Mouse (Mus musculus) kidney, embryonic 16.5 days (tissue): Measurements from ENCODE around the gene Oxa1l. TPM values are rescaled to one million over a fixed set of nuclear protein-coding genes. Genes with fewer than 3 reads are reported as not detected.

Source experiments
- ATAC-seq: fragments of 200-750 bp; cut with Nextera tagmentation; 2 replicates; pipeline ENCODE4 v1.8.0; 2017; ENCODE audit warnings: moderate TSS enrichment; ENCODE audit not compliant: low FRiP score, low TSS enrichment
- H3K27ac ChIP-seq: fragments of 300-500 bp; sonication (generic); 2 replicates; pipeline ENCODE4 v1.5.1; 2014; ENCODE audit warnings: low read length
- H3K27me3 ChIP-seq: fragments of 300-500 bp; sonication (generic); 2 replicates; pipeline ENCODE4 v1.6.1; 2014; ENCODE audit warnings: low read length, control low read depth, mixed read lengths; ENCODE audit not compliant: insufficient read depth
- H3K36me3 ChIP-seq: fragments of 300-500 bp; sonication (generic); 2 replicates; pipeline ENCODE4 v1.6.1; 2014; ENCODE audit warnings: low read length, control low read depth, mixed read lengths; ENCODE audit not compliant: insufficient read depth
- H3K4me1 ChIP-seq: fragments of 300-500 bp; sonication (generic); 2 replicates; pipeline ENCODE4 v1.6.1; 2014; ENCODE audit warnings: low read length, control low read depth, mixed read lengths; ENCODE audit not compliant: insufficient read depth
- H3K4me2 ChIP-seq: fragments of 300-500 bp; sonication (generic); replicated peaks from 2 replicates; pipeline ENCODE4 v1.6.1; 2014; ENCODE audit warnings: low read depth, low read length
- H3K4me3 ChIP-seq: fragments of 300-500 bp; sonication (generic); 2 replicates; pipeline ENCODE4 v1.5.1; 2014; ENCODE audit warnings: mild to moderate bottlenecking, low read length
- H3K9ac ChIP-seq: fragments of 300-500 bp; sonication (generic); replicated peaks from 2 replicates; pipeline ENCODE4 v1.6.1; 2014; ENCODE audit warnings: low read length
- H3K9me3 ChIP-seq: fragments of 300-500 bp; sonication (generic); 2 replicates; pipeline ENCODE4 v1.6.1; 2016; ENCODE audit warnings: low read length, control low read depth
- WGBS: fragments of 180-500 bp; shearing (Covaris S2); extraction: QIAGEN DNeasy Blood & Tissue Kit; methylation state at CpG from one replicate; pipeline ENCODE4 v1.1.7; 2014; 5-methylcytosine and 5-hydroxymethylcytosine counted together
- polyA plus RNA-seq: library from polyadenylated mRNA; unstranded; fragments of >200 nt; fragmentation: Nextera tagmentation; extraction: Ambion mirVana; gene quantifications from 2 replicates; pipeline ENCODE4 v1.2.1, GENCODE M21; 2015

Oxa1l gene
- polyA plus RNA-seq = 60.2 and 63.7 TPM in 2 replicates

DNA sequence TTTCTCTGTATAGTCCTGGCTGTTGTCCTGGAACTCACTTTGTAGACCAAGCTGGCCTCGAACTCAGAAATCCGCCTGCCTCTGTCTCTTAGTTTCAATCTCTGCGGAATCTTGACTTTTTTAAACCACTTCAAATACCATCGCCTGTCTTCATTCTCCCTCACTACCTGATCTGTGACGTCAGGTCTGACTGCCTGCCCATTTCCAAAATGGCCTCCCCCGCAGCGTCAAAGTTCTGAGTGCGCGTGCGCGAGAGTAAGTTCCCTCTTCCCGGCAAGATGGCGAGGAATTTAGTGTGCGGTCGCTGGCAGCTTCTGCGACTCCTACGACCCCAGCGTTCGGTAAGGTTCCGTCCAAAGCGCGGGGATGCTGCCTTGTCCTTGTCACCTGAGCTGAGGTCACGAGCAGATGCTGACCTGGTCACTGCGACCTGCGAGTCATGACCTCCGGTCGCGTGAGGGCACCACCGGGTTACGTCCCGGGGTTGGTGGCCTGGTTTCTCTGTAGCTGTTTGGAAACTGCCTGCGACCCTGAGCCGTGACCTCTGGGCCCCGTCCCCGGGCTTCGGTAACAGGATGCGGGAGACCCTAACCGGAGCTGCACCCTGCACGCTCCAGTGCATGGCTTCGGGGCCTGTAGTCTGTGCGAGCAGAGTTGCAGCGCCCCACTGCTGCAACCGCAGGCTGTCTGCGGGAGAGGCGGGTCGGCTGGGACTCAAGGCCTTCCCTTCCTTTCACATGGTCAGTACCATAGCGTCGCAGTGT is at the start of gene Oxa1l:
Oxa1l (plus strand) TSS at position 258 of the 764 bp plus-strand sequence.
- peaks cover 4% of the 10 kb centered on the region for H3K9me3 ChIP-seq
- H3K4me3 ChIP-seq = peak within 1 kb of the TSS; percentile 82
- ATAC-seq = peak; percentile 94
- peak within 1 kb of the TSS; percentile 88 for H3K27ac ChIP-seq
- peak within 1 kb of the TSS; percentile 62 for H3K4me2 ChIP-seq
- no peaks in the 10 kb centered on the region for H3K27me3 ChIP-seq
- peak within 1 kb of the TSS; percentile 90 for H3K9ac ChIP-seq
- peaks cover 17% of the 10 kb centered on the region for H3K36me3 ChIP-seq
- WGBS = under 1% methylated on average over 48 of the region's 48 CpGs
- peaks cover 14% of the 10 kb centered on the region for H3K4me1 ChIP-seq

DNA sequence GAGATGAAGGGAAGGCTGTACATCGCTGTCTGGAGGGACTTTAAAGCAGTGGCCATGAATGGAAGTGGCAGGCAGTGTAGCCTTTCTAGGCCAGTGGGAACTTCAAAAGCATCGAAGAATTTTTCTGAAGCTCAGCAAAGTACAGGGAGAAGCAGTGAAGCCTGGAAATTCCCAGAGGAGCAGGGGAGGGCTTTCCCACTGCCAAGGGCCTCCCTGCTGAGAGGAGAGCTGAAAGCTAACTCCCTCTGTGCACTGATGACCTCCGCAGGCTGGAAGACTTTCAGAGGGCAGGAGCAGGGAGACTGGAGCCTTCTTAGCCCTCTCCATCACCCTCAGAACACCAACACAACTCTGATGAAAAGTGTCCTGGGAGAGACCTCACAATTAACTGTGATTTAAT is 48.9 kb upstream of the Oxa1l start:
- Histone ChIP-seq H3K27ac (no peak overlapping the region; the same call in 1 of the 2 replicates), H3K9me3 (no peaks in the 10 kb centered on the region)
- 15% methylated on average over 3 of the region's 3 CpGs for WGBS

DNA sequence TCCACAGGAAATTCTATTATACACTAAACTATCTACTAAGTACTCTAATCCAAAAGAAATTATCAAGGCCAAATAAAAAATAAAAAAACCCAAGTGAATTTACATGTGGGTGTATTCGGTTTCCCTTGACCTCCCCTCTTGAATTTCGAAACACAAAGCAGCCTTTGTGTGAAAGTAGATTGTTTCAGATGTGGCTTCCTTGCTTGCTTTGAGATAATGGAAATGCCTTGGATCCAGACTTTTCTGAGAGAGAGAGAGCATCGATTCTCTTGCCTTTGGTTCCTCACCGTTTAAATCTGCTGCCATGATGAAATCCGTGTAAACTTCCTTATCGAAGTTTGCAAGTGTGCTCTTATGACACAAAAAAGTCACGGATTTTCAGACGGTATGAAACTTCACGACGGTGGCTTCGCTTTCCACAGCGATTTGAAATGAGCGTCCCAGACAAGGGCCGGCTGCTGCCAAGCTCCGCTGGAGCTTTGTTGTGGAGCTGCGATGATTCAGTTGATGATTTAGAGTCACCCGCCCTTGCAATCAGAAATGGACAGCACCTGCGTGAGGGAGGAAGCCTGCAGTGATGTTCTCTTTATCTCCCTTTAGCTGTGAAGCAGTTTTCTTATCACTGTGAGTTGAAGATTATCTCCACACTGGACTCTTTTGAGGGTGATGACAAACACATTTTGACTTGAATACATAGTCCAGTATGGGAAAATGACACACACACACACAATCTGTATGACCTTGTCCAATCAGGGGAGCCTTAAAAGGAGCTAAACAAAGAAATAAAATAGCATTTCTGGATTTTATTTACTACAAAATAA is 38.9 kb upstream of the Oxa1l start:
- ATAC-seq = no peak
- 65% methylated on average over 18 of the region's 18 CpGs for WGBS

More for the DNA sequence above, 48.9 kb upstream of the Oxa1l start:
- H3K27me3 ChIP-seq = no peaks in the 10 kb centered on the region
- H3K4me1 ChIP-seq = no peaks in the 10 kb centered on the region
- peak; percentile 71 for ATAC-seq
- H3K9ac ChIP-seq = no peak overlapping the region
- no peak overlapping the region for H3K4me3 ChIP-seq
- no peak overlapping the region for H3K4me2 ChIP-seq
- H3K36me3 ChIP-seq = no peaks in the 10 kb centered on the region

DNA sequence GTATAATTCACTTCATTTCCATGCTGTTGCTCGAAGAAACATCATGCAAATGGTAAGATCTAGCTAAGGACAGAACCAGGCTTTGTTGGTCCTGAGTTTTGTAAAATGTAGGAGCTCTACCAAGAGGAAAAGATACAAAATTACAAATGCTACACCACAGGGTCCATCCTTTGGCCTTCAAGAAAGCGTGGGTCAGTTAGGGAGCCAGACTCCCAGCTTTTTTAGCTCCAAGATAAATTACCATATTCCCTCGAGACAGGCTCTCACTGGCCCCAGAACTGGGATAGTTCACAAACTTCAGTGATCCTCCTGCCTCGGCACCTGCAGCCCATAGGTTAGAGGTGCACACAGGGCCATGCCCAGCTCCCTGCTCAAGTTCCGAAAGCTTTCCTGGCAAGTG is 36.1 kb upstream of the Oxa1l start:
- no peak overlapping the region for H3K4me3 ChIP-seq
- no peaks in the 10 kb centered on the region for H3K36me3 ChIP-seq
- no peak for ATAC-seq
- no peak overlapping the region; the same call in 1 of the 2 replicates for H3K27ac ChIP-seq
- 49% methylated on average over 5 of the region's 5 CpGs for WGBS
- H3K9me3 ChIP-seq = peaks cover 12% of the 10 kb centered on the region; the same call in 1 of the 2 replicates
- no peak overlapping the region for H3K9ac ChIP-seq
- H3K4me2 ChIP-seq = no peak overlapping the region
- H3K4me1 ChIP-seq = 0 out of 2 replicates have a peak, but pooled peaks cover 3% of the 10 kb centered on the region
- H3K27me3 ChIP-seq = no peaks in the 10 kb centered on the region

More for the DNA sequence above, 38.9 kb upstream of the Oxa1l start:
- Histone ChIP-seq H3K4me2 (no peak overlapping the region), H3K4me1 (no peaks in the 10 kb centered on the region), H3K27me3 (no peaks in the 10 kb centered on the region), H3K36me3 (no peaks in the 10 kb centered on the region), H3K27ac (no peak overlapping the region), H3K4me3 (no peak overlapping the region), H3K9me3 (peaks cover 15% of the 10 kb centered on the region; the same call in 1 of the 2 replicates), H3K9ac (no peak overlapping the region)

DNA sequence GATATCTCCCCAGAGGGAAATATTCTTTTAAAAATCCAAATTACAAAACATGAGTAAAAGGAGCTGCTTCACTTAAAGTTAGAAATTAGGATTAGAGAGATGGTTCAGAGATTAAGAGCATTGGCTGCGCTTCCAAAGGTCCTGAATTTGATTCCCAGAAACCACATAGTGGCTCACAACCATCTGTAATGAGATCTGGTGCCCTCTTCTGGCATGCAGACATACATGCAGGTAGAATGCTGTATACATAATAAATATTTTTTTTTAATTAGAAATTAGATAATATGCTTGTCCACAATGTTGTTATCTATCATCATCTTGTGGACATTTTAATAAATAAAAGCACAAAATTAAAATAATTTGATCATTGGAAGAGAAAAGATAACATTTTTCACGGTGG is 32.1 kb upstream of the Oxa1l start:
- H3K27me3 ChIP-seq = no peaks in the 10 kb centered on the region
- no peak overlapping the region for H3K27ac ChIP-seq
- H3K9me3 ChIP-seq = 0 out of 2 replicates have a peak, but pooled peaks cover 6% of the 10 kb centered on the region
- no peak overlapping the region for H3K4me3 ChIP-seq
- H3K9ac ChIP-seq = no peak overlapping the region
- no peak overlapping the region for H3K4me2 ChIP-seq
- 84% methylated on average over 2 of the region's 2 CpGs for WGBS
- 0 out of 2 replicates have a peak, but pooled peaks cover 3% of the 10 kb centered on the region for H3K4me1 ChIP-seq
- no peak for ATAC-seq
- H3K36me3 ChIP-seq = no peaks in the 10 kb centered on the region

DNA sequence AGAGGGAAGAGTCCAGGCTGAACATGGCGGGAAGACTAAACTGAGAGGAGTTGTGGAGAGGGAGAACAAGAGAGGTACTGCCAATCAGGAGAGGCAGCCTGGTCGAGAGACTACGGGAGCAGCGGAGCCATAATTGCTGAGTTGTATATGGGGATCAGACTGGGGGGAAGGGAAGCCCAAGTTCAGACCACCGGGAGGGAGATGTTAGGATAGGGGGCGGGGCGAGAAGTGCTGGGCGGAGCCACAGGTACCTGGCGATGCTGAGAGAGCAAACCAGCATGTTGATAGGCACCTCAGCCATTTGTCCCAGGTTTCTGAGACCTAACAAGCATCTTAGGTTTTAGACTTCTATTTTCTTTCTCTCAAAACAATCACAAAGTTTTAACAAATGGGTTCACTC is 31.4 kb upstream of the Oxa1l start:
- Histone ChIP-seq H3K9ac (no peak overlapping the region), H3K36me3 (no peaks in the 10 kb centered on the region), H3K4me3 (no peak overlapping the region), H3K4me1 (0 out of 2 replicates have a peak, but pooled peaks cover 3% of the 10 kb centered on the region), H3K4me2 (peak overlapping the region; percentile 27; the same call in 1 of the 2 replicates), H3K27ac (no peak overlapping the region), H3K9me3 (0 out of 2 replicates have a peak, but pooled peaks cover 6% of the 10 kb centered on the region), H3K27me3 (no peaks in the 10 kb centered on the region)
- no peak for ATAC-seq
- WGBS = 47% methylated on average over 9 of the region's 9 CpGs

DNA sequence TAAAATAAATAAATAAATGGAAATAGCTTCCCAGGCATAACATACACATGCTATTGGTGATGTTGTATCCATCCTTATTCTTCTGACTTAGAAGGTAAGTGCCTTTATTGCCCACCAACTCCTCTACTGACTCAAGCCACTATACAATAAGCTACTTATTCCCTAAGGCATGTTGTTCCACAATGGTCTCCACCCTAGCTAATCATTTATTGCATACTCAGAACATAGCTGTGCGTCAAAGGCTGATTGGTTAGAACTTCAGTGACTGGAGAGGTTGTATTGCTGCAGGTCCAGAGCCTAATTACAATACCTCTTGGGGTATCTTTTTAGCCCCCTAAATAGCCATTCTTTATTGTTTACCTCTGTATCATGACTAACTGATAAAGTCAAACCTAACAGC is 29.5 kb upstream of the Oxa1l start:
- Histone ChIP-seq H3K4me2 (no peak overlapping the region), H3K4me1 (0 out of 2 replicates have a peak, but pooled peaks cover 3% of the 10 kb centered on the region), H3K9ac (no peak overlapping the region), H3K9me3 (no peaks in the 10 kb centered on the region), H3K4me3 (no peak overlapping the region), H3K27ac (no peak overlapping the region), H3K36me3 (no peaks in the 10 kb centered on the region), H3K27me3 (no peaks in the 10 kb centered on the region)
- ATAC-seq = no peak
- WGBS = 72% methylated on average over 1 of the region's 1 CpGs

DNA sequence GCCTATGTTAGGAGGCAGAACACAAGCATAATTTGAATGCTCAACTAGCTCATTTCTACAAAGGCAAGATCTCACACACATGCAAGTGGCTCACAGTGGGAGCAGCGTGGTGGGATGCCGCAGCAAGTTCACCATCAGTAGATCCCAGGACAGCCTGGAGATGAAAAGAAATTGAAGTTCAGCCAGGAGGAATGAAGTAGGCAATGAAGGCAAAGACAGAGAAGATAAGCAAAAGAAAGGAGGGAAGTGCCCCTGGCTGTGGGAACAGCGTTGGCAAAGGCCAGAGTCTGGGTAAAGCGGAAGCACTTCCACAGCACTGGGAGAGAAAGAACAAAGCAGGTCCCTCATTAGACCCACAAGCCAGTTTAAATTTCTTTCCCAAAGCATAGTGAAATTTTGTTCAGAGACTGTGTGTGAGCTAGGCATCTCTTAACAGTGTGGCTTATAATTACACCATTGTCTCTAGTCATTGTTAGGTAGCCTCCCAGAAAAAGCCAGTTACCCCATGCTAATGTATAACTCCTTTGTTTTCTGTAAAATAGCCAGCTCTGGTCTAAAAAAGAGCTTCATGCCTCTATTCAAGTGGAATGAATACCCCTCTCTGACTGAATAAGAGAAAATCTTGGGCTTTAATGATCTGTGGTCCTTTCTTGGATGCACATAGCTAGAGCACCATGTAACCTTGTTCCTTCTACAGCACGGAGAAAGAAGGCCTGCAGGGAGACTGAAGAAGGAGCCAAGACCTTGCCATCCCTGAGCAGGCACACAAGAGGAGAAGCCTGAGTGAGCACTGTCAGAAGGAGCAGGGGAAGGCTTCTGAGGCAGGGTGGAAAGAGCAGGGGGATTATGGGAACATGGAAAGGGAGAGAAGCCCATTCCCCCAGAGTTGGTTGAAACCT is 28.2 kb upstream of the Oxa1l start:
- H3K4me1 ChIP-seq = 0 out of 2 replicates have a peak, but pooled peaks cover 3% of the 10 kb centered on the region
- H3K4me3 ChIP-seq = no peak overlapping the region
- no peaks in the 10 kb centered on the region for H3K9me3 ChIP-seq
- H3K9ac ChIP-seq = no peak overlapping the region
- H3K36me3 ChIP-seq = no peaks in the 10 kb centered on the region
- WGBS = 90% methylated on average over 5 of the region's 5 CpGs
- no peaks in the 10 kb centered on the region for H3K27me3 ChIP-seq
- H3K27ac ChIP-seq = peak overlapping the region; percentile 66
- no peak for ATAC-seq
- H3K4me2 ChIP-seq = no peak overlapping the region
